Mouse (Mus musculus) gastrocnemius, postnatal 10 days (tissue): ENCODE measurements around the gene Syce1. TPM values are rescaled to one million over a fixed set of nuclear protein-coding genes. Genes with fewer than 3 reads are reported as not detected.

Experiments
- DNase-seq: peaks from one replicate; pipeline ENCODE4 v3.0.0; 2021; ENCODE audit warnings: mixed read lengths
- long read RNA-seq, 2 experiments: library from polyadenylated mRNA; stranded (forward); transcript quantifications; one replicate each; pipeline ENCODE4 v2.0.0; 2021
- total RNA-seq, 2 experiments: library from RNA; stranded (reverse); gene quantifications; 2 replicates each; pipeline ENCODE4 v1.2.3; 2021

Gene Syce1
- not detected for total RNA-seq
- long read RNA-seq, experiment 1 = 0 reads
- long read RNA-seq, experiment 2 = 0 reads

DNA sequence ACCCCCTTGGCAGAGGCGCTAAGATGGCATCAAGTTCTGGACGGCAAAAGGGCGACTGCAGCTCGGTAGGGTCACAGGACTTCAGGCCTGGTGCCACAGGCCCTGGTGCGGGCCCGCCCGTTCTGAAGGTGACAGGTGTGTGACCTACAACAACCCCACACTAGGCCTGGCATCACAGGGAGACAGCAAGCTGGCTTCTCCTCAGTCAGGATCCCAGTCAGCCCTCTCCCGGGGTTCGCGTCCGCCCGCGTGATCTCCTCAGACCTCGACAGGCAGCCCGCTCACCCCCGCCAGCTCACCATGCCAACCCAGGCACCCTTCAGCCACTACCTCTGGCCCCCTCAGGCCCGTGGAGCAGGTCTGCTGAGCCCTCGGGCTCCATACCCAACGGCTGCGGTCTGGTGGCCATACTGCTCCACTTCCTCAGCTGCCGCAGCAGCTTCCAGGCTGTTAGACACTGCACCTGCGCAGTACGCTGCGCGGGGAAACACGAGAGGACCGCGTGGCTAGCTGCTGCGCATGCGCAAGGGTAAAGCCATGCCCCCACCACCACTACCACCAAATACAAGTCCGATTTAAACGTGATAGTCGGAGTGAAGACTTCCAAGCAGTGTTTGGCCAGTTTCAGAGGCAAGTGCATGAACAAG lies at the start of gene Syce1:
Gene Syce1 (minus strand): TSS at position 447 of the 647 bp plus-strand sequence.
- no peak for DNase-seq

DNA sequence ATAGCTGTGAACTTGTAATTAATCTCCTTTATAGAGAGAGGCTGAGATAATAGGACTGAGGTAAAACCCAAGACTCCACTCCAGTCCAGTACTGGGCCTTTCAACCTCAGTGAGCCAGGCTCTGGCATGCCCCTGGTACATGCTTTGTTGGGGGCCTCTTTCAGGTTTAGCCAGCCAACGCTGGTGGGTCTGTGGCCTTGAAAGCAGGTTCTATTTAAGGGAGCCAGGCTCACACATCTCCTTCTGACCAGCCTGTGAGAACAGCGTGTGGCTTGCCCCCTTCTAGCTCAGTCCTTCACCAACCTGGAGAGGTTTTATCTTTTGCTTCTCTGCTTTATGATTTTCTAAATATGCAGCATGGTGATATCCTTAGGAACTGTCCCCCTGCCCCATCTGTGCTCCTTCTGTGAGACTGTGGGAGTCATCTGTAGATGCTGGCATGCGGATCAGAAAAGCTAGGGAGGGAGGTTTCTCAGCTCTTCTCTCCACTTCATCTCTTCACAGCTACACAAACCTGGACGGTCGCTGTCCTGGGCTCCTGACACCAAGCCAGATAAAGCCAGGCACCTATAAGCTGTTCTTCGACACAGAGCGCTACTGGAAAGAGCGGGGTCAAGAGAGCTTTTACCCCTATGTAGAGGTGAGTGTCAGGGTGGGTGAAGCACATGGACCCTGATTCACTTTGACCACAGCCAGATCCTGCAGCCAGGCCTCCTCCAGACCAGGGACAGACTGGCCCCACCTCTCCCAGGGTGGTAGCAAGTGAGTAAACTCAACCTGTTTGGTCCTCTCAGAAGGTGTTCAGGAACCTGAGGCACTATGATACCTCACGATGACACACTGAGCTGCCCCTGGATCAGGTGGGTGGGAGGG lies 48.8 kb upstream of the Syce1 start:
- no peak for DNase-seq

DNA sequence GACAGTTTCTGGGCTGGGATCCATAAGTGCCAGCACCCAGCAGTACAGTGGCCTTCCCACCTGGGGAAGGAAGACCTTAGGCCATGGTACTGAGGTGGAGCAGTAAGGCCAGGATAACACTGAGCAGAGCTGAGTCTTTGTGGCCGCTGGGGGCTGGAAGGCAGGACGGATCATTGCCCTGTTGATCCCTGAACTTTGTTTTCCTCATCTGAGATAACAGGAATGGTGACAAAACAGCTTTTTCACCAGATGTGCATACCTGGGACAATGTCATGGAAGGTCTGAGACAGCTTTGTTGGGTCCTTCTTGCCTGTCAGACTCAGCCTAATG lies 48.1 kb upstream of the Syce1 start:
- no peak for DNase-seq

DNA sequence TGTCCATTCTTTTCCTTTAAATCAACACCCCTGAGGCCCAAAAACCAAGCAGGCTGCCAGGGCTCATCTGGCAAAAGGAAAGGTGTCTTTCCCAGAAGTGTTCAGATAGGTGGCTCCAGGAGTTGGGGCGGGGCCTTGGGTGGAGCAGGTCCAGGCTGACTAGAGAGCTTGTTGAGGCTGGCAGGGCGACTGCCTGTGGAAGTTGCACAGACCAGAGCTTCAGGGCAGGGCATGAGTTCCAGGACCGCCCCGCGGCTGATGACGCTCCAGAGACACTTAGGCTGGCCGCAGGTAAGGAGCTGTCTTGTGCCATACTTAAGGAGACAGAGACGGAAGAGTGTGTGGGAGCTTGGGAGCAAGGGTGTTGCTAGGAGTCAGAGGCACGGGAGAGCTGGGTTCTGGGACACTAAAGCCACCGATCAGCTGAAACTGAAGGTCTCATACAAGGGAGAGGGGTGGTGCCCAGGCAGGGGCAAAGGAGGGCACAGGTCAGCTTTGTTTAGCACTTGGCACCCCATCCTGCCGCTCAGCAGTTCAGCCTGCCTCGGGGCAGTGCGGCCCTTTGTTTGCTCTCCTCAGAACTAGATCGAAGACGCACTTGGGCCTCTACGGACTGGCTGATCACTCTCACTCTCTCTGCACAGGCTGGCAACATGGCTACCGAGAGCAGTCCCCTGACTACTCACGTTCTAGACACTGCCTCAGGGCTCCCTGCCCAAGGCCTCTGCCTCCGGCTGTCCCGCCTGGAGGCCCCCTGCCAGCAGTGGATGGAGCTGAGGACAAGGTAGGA lies 47.5 kb upstream of the Syce1 start, which contains the start of gene Urah:
Gene Urah (plus strand): TSS at position 51 of the 790 bp plus-strand sequence.
- DNase-seq = no peak

DNA sequence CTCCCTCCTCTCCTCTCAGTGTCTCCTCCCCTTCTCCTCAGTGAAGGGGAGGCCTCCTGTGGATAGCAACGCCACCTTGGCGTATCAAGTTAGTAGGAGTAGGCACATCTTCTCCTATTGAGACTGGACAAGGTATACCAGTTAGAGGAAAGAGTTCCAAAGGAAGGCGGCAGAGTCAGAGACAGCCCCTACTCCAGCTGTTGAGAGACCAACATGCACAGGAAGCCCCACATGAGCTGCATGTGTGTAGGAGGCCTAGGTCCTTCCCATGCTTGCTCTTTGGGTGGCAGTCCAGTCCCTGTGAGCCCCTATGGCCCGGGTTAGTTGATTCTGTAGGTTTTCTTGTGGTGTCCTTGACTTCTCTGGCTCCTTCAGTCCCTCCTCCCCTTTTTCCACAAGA lies 45.7 kb upstream of the Syce1 start:
- DNase-seq = no peak

DNA sequence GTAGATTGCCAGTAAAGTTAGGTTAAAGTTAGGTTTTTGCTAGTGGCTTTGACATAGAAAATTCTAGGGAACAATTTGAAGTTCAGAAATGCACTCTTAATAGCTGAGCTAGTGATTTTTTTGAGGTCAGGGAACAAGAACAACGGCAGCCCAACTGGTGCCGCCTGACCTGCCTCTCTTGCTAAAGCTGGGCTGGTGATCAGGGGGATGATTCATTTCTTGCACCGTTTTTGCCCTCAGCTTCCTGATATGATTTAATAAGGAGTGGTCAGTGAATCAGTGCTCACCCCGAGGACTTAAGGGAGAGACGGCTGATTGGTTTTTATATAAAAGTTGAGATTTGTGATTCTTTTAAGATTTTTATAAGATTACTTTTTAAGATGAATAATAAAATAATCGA lies 43.8 kb upstream of the Syce1 start:
- no peak for DNase-seq

DNA sequence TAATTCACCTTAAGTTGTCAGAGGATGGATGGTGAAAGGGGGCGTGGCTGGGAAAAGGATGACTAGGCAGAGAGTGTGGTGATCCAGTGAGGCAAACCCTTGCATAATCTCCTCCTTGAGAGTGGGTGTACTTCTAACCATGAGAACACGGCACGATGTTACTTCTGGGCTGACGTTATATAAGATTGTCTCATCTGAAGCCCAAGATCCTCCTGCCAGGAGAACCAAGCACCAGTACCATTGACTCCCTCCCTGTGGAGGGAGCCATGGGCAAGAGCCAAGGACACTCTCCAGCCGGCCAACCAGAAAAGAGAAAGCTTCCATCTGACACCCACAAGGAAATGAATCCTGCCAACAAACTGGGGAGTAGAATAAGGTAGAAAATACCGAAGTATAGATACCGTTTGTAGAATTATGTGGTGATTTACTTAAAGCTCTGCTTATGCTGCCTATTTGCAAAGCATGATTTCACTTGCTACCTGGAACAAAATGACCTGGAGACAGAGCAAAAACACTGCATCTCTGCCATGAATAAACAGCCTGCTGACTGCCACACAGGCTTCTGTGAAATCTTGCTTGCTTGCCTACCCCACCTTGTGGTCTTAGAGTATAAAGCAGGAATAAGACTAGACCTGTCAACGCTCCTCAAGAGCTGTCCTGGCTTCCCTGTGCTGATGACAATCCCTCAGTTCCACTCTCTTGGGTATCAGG lies 40.7 kb upstream of the Syce1 start:
- DNase-seq = no peak

DNA sequence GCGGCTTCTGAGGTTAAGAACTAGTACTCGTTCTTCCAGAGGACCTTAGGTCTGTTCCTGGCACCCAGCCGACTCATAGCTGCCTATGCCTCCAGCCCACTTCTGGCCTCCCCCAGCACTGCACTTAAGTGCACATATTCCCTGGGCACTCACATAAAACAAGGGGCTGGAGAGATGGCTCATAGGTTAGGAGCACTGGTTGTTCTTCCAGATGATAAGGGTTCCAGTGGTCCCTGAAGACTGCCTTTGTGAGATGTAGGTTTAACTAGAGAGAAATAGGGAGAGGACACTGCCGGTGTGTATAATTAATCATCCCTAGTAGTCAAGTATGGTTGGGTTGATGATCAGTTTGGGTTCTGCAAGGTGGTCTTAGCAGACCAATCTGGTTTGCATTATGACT lies 35.1 kb upstream of the Syce1 start:
- DNase-seq = no peak

DNA sequence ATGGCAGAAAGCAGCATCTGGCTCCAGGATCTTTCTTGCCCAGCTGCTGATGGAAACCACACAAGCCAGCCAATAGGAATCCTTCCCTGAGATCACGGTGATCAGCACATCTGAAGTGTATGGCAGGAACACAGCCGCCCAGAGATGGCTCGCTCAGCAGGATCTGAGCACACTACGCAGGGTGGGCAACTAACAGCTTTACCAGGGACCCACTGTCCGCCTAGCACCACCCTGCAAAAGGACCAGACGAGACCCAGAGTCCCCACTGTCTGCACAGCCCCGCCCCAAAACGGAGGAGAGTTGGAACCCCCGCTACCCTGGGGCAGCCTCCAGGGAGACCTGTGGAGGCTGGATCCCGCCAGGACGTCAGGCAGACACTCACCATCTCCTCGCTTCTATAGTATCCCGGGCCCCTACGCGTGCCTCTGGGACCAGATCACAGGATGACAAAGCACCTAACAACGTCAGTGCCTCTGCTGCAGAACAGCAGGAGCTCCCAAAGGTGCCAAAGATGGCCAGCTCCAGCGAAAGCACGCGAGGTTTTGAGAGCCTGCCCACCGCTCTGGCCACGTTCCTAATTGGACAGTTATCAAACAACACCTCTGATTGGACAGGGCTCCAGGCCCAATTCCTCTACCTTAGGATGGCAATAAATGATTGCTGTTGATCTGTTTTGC lies 34.1 kb upstream of the Syce1 start, which contains the start of gene Zfp941:
Gene Zfp941 (minus strand): TSS at position 526 of the 677 bp plus-strand sequence.
- DNase-seq = no peak

DNA sequence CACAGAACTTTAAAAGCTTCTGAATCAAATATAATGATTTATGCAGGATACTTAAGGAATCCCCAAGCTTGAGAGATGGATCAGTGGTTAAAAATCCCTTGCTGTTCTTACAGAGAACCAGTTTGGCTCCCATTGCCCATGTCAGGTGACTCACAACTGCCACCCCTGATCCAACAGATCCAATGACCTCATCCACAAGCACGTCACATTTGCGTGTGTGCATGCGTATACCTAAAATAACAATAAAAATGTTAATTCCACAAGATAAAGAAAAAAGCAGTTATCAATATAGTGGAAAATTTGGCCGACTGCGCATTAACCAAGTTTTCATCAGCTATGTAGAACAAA lies 33.6 kb upstream of the Syce1 start:
- DNase-seq = no peak

DNA sequence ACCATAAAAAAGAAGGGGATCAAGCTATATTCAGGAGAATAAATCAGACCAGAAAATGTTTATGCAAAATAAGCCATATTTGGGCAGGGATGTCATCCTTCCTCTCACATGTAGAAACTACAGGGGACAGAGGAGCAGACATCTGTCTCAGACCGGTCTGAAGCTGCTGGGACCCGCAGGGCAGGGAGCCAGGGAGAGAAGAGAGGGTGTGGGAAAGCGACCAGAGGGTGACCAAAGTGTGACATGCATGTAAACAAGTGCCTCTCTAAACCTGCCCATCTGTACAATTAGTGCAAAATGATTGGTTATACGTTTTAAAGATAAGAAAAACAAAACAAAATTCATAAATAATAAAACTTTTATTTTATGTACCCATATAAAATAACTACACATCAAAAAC lies 32.5 kb upstream of the Syce1 start:
- DNase-seq = no peak

DNA sequence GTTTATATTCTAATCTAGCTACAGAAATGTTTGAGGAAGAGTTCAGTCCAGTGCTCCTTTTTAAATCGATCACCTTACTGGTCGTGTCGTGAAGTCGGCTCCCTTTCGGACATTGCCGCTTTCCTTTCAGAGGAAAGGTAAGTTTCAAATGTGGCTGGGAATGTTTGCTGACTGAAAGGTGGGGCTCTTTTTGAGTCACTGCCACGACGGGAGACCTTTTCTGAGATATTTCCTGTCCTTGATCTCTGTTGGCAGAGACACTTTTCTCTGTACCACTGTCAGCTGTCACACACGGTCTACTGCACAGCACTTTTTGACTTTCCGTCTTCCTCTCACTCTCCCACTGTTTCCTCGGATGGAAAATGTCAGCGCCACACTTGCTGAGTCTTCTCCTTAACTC lies 25.2 kb upstream of the Syce1 start:
- DNase-seq = no peak

DNA sequence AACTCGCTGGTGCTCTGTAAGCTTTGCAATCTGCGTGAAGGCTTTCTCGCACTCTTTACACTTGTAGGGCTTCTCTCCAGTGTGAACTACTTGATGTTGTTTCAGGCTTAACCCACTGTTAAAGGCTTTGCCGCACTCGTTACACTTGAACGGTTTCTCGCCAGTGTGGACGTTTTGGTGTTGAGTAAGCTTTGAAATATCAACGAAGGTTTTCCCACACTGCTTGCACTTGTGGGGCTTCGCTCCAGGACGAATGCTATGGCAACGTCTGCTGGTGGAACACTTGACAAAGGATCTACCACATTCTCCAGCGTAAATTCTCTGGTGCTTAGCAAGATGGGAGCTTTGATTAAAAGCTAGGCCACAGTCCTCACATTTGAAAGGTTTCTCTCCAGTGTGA lies 24.1 kb upstream of the Syce1 start:
- no peak for DNase-seq

DNA sequence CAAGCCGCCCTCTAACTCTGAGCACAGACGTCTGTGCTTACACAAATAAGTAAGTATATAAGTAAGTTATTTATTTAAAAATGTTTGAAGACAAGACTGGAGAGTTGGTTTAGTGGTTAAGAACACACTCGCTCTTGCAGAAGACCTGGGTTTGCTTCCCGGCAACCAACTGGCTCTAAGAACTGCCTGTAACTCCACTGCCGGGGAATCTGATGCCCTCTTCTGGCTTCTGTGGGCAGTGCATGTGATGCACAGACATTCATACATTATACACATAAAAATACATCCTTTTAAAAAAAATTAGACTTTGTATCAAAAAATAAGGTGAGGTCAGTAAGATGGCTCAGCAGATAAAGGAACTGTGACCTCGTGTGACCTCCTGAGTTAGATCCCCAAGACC lies 22.8 kb upstream of the Syce1 start:
- DNase-seq = no peak

DNA sequence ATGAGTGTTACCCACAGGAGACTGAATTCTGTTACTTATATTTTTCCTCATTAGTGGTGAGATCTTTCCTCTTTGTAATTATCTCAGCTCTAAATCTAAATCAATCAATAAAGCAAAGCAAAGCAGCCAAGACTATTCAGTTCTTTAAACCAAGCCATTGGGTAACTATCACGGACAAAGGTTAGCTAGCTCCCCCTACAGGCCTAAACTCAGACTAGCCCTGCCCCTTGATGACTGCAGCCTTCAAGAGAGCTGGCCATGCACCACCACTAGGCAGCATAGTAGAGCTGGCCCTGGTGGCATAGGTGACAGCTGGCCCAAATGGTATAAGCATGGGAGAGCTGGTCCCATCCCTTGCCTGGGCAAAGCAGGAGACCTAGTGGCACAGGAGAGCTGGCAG lies 18.1 kb upstream of the Syce1 start:
- DNase-seq = no peak

DNA sequence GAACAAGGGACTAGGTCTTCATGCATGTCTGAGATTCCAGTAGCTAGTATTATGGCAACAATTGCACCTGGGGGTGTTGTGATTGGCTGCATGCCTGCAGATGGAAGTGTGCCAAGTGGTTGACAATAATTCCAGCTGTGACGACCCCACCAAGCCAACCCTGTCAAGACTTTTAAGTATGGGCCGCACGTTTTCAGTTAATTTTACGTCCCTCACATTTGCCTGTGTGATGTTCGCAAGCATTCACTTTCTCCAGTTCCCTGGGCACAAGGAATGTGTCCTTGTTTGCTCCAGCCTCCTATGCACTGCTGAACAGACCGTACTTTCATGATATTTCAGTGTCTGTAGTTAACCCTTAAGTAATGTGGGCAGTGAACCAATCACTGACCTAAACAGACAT lies 15.0 kb upstream of the Syce1 start:
- no peak for DNase-seq

DNA sequence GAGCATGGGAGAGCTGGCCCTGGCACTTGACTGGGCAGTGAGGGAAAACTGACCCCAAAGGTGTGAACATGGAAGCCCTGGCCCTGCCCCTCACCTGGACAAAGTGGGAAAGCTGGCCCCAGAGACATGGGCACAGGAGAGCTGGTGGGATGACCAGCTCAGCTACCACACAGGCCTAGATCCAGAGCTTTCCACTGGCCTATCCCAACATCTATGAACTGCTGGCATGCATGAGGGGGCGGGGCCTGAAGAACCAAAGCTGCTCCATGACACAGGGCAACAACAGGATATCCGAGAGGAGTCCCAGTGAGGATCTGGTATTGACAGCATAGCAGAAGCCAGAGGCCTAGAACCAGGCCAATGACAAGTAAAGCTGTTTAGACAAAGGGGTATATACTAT lies 10.6 kb upstream of the Syce1 start:
- no peak for DNase-seq

DNA sequence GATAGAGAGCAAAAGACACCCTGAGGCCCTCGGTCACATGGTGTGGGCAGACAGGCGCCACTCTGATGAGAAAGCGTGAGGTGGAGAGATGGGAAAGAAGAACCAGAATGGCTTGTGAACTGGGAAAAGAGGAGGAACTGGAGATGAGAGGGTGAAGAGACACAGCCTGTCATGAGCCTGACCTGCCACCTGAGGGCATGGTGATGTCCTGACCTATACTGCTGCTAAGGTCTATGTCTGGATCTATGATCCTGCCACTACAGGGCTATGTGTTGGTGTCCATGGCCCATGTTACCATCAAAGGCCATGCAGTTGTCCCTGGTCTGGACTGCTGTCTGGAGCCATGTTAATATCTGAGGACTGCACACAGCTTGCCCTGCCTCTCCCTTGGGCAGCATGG lies 10.0 kb upstream of the Syce1 start:
- no peak for DNase-seq

DNA sequence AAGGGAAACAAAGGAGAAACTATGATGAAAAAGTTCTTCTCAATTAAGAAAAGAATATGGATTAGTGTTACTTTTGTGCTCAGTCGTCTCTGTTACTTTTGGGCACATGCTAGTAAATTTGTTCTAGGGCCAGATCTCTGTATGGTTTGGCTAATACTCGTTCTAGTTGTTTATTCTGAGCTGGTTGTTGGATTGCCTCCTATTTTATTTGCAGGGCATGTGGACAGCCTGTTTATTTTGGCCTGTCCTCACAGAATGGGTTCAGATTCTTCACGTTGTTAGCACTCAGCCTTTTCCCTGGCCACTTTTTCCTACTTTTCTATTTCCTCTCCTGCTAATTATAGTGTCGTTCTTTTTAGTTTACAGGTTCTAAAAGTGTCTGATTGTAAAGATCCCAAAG lies 5.9 kb upstream of the Syce1 start:
- no peak for DNase-seq

DNA sequence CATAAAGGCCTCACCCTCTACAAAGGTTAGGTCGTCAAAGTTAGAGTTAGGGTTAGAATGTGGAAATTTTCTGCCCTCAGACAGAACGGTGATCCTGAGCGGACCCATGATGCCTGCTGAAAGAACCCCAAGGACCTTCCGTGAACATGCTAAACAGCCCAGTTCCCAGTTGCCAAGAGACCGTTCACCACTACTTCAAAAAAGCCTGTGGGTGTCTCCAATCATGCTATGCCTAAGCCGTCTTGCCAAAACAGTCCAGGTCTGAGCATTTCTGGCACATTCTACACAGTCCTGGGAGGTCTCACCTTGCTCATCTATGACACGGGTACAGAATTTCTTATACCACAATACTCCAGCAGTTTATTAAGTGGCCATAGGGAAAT lies 392 bp upstream of the Syce1 start:
- DNase-seq = no peak

DNA sequence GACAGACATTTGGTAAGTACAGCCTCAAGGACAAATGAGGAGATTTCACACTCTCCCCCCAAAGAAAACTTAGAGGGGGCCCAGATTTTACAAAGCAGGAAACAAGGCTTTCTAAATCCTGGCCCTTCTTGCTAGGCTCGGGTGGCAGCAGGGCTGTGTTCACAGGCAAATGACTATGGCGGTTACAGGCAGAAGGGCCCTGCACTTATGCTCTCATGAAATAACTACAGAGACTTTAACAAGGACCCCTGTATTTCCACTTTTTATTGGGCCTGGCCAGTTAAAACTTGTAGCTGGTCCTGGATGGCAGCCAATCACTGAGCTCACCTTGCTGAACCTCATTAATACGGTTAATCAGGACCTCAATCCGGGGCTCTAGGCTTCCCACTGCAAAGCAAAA lies 7.1 kb downstream of the Syce1 start:
- DNase-seq = no peak
